Mouse (Mus musculus) lung, embryonic 16.5 days (tissue): ENCODE data around the gene Ssh2. TPM values are rescaled to one million over a fixed set of nuclear protein-coding genes. Genes with fewer than 3 reads are reported as not detected.

Experiments
- ATAC-seq: fragments of 200-750 bp; cut with Nextera tagmentation; 2 replicates; pipeline ENCODE4 v1.8.0; 2017; ENCODE audit warnings: low read depth, mild to moderate bottlenecking, moderate library complexity
- H3K27ac ChIP-seq: fragments of 300-500 bp; sonication (generic); 2 replicates; pipeline ENCODE4 v1.5.1; 2014; ENCODE audit warnings: mild to moderate bottlenecking, control low read depth, low read length
- H3K27me3 ChIP-seq: fragments of 300-500 bp; sonication (generic); 2 replicates; pipeline ENCODE4 v1.6.1; 2014; ENCODE audit warnings: low read depth, low read length, mixed read lengths; ENCODE audit not compliant: control insufficient read depth, insufficient read depth
- H3K36me3 ChIP-seq: fragments of 300-500 bp; sonication (generic); 2 replicates; pipeline ENCODE4 v1.6.1; 2014; ENCODE audit warnings: low read length; ENCODE audit not compliant: control insufficient read depth, insufficient read depth
- H3K4me1 ChIP-seq: fragments of 300-500 bp; sonication (generic); replicated peaks from 2 replicates; pipeline ENCODE4 v1.6.1; 2014; ENCODE audit warnings: low read length, mixed read lengths; ENCODE audit not compliant: control insufficient read depth, insufficient read depth
- H3K4me2 ChIP-seq: fragments of 300-500 bp; sonication (generic); 2 replicates; pipeline ENCODE4 v1.6.1; 2014; ENCODE audit warnings: low read depth, low read length, control low read depth
- H3K4me3 ChIP-seq: fragments of 300-500 bp; sonication (generic); 2 replicates; pipeline ENCODE4 v1.5.1; 2014; ENCODE audit warnings: mild to moderate bottlenecking, low read length, control low read depth
- H3K9ac ChIP-seq: fragments of 300-500 bp; sonication (generic); 2 replicates; pipeline ENCODE4 v1.6.1; 2014; ENCODE audit warnings: low read length, control low read depth
- H3K9me3 ChIP-seq: fragments of 300-500 bp; sonication (generic); 2 replicates; pipeline ENCODE4 v1.6.1; 2016; ENCODE audit warnings: low read length; ENCODE audit not compliant: control insufficient read depth
- WGBS: fragments of 180-500 bp; shearing (Covaris S2); extraction: QIAGEN DNeasy Blood & Tissue Kit; methylation state at CpG from one replicate; pipeline ENCODE4 v1.1.7; 2014; 5-methylcytosine and 5-hydroxymethylcytosine counted together
- polyA plus RNA-seq: library from polyadenylated mRNA; unstranded; fragments of >200 nt; fragmentation: Nextera tagmentation; extraction: Ambion mirVana; gene quantifications from 2 replicates; pipeline ENCODE4 v1.2.1, GENCODE M21; 2015

Gene Ssh2
- polyA plus RNA-seq, 1 experiment from 2014 or later: 14.5 TPM

- no peak overlapping the region for H3K9ac ChIP-seq
- peaks cover 26% of the 10 kb centered on the region for H3K36me3 ChIP-seq
- no peak for ATAC-seq
- no peak overlapping the region for H3K27ac ChIP-seq
- no peaks in the 10 kb centered on the region for H3K9me3 ChIP-seq
- H3K4me1 ChIP-seq: peaks cover 15% of the 10 kb centered on the region
- no peak overlapping the region for H3K4me3 ChIP-seq
- no peak overlapping the region for H3K4me2 ChIP-seq
- 61% methylated on average over 4 of the region's 4 CpGs for WGBS
- H3K27me3 ChIP-seq: no peaks in the 10 kb centered on the region
Observed at GRCm38 (mm10) chr11:77507426-77507825, 291.3 kb downstream of the Ssh2 start.

- Histone ChIP-seq H3K36me3 (peaks cover 24% of the 10 kb centered on the region), H3K27me3 (no peaks in the 10 kb centered on the region), H3K4me2 (peak overlapping the region; percentile 88), H3K9ac (peak overlapping the region; percentile 66), H3K9me3 (no peaks in the 10 kb centered on the region), H3K4me1 (peaks cover 16% of the 10 kb centered on the region), H3K27ac (no peak overlapping the region), H3K4me3 (peak overlapping the region; percentile 46)
- WGBS: 20% methylated on average over 48 of the region's 49 CpGs
- peak; percentile 66 for ATAC-seq
Observed at GRCm38 (mm10) chr11:77508068-77509021, 292.3 kb downstream of the Ssh2 start.

Other genes with a start within 250 kb of the Ssh2 start
- gene Slc6a4, start 217.7 kb upstream of the Ssh2 start, polyA plus RNA-seq: 1.4 and 1.5 TPM in 2 replicates
- gene Nsrp1, start 137.9 kb upstream of the Ssh2 start, polyA plus RNA-seq: 66.2 and 70.3 TPM in 2 replicates
- 0.21 and 0.73 TPM in 2 replicates for gene Efcab5, start 27.3 kb upstream of the Ssh2 start, polyA plus RNA-seq
- gene Coro6, start 246.1 kb downstream of the Ssh2 start, polyA plus RNA-seq: 1.3 and 1.5 TPM in 2 replicates